Mouse (Mus musculus): ENCODE measurements around the gene Sec24b. TPM values are rescaled to one million over a fixed set of nuclear protein-coding genes. Genes with fewer than 3 reads are reported as not detected.

Sec24b gene
- polyA plus RNA-seq, 1 experiment from 2014 or later: 36.3 TPM

GRCm38 (mm10) chr3:129979510-129979909 lies 81.8 kb downstream of the Sec24b start:
- Histone ChIP-seq H3K4me1 (ENCODE audit: control insufficient read depth, insufficient read depth, low read length) (no peaks in the 10 kb centered on the region), H3K36me3 (ENCODE audit: control insufficient read depth, insufficient read depth, low read length) (peaks cover 28% of the 10 kb centered on the region), H3K4me2 (ENCODE audit: low read length) (no peak overlapping the region), H3K9ac (replicated peaks; ENCODE audit: low read length) (no peak overlapping the region), H3K27me3 (ENCODE audit: control insufficient read depth, insufficient read depth, low read length) (no peaks in the 10 kb centered on the region), H3K9me3 (ENCODE audit: control insufficient read depth, low read length) (no peaks in the 10 kb centered on the region), H3K27ac (replicated peaks; ENCODE audit: low read depth, low read length) (no peak overlapping the region), H3K4me3 (replicated peaks; ENCODE audit: low read depth, low read length) (no peak overlapping the region)
- no peak for ATAC-seq (ENCODE audit: low FRiP score, low TSS enrichment)
- no peak for DNase-seq
- WGBS: 72% methylated on average over 6 of the region's 6 CpGs

DNA sequence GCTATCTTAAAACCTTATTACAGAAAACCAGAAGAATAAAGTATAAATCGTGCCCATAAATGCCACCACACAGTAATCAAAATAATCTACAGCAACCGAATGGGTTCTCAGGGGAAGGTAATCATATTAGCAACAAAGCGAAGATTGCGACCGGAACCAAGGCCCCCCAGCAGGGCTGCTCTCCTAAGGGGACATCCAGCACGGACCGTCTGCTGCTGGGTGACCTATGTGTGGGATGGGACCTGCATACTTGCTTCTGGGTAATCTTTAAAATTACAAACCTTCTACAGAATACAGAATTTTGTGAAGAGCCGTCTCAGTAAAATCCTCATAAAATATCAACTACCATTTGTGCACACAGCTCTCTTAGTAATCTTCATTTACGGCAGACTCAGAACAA lies 82.6 kb downstream of the Sec24b start:
- Histone ChIP-seq H3K4me1 (ENCODE audit: control insufficient read depth, insufficient read depth, low read length) (no peaks in the 10 kb centered on the region), H3K9me3 (ENCODE audit: control insufficient read depth, low read length) (no peaks in the 10 kb centered on the region), H3K9ac (replicated peaks; ENCODE audit: low read length) (no peak overlapping the region), H3K4me2 (ENCODE audit: low read length) (no peak overlapping the region), H3K4me3 (replicated peaks; ENCODE audit: low read depth, low read length) (no peak overlapping the region), H3K36me3 (ENCODE audit: control insufficient read depth, insufficient read depth, low read length) (peaks cover 22% of the 10 kb centered on the region), H3K27ac (replicated peaks; ENCODE audit: low read depth, low read length) (no peak overlapping the region), H3K27me3 (ENCODE audit: control insufficient read depth, insufficient read depth, low read length) (no peaks in the 10 kb centered on the region)
- no peak for ATAC-seq (ENCODE audit: low FRiP score, low TSS enrichment)
- no peak for DNase-seq
- WGBS: 83% methylated on average over 9 of the region's 9 CpGs

- H3K27ac ChIP-seq (replicated peaks; ENCODE audit: low read depth, low read length): no peak overlapping the region
- ATAC-seq (ENCODE audit: low FRiP score, low TSS enrichment): no peak
- no peaks in the 10 kb centered on the region for H3K36me3 ChIP-seq (ENCODE audit: control insufficient read depth, insufficient read depth, low read length)
- DNase-seq: no peak
- 84% methylated on average over 5 of the region's 5 CpGs for WGBS
- no peak overlapping the region for H3K9ac ChIP-seq (replicated peaks; ENCODE audit: low read length)
- H3K9me3 ChIP-seq (ENCODE audit: control insufficient read depth, low read length): no peaks in the 10 kb centered on the region
- no peak overlapping the region for H3K4me3 ChIP-seq (replicated peaks; ENCODE audit: low read depth, low read length)
- no peaks in the 10 kb centered on the region for H3K27me3 ChIP-seq (ENCODE audit: control insufficient read depth, insufficient read depth, low read length)
- no peak overlapping the region for H3K4me2 ChIP-seq (ENCODE audit: low read length)
- H3K4me1 ChIP-seq (ENCODE audit: control insufficient read depth, insufficient read depth, low read length): peaks cover under 1% of the 10 kb centered on the region; the same call in 1 of the 2 replicates
These were observed 85.0 kb downstream of the Sec24b start for GRCm38 (mm10) chr3:129976317-129976716.

DNA sequence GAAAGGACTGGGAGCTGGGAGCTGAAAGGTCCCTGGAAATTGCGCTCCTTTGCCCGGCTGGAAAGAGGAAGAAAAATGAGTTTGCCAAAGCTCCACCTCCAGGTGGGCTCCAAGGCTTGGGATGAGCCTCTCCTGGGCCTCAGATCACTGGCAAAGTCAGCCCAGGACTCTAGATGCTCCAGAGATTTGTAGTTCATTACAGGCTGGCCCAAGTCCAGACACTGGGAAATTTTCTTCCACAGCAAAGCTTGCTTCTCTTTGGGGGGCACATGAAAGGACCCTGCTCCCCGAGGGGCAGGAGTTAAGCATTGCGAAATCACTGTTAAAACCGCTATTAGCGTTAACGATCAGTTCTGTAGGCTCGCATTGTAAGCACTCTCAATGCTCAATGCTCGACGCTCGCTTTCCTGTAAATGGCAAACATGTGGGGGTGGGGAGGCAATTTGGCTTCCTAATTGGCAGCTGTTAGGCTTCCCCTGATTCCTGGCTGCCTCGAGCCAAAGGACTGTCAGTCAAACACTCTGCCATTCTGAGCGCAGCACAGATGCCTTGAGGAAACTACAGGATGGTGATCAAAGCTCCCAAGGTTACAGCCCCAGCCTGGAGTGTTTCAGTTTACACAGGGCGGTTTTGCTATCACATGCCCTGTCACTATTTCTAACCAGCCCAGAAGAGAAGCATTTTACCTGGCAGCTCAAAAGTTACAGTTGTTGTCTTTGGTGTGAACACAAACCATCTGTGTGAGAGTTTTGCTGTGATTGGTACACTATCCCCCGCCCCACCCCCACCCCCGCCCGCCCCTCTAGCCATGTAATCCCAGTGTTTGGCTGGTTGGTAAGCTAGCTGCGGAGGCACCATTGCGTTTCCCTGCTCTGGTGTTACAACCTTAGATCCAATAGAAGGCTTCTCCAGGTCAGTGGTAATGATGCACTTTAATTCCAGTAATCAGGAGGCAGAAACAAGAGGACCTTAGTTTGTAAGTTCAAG lies 90.5 kb downstream of the Sec24b start:
- peak overlapping the region; percentile 49 for H3K4me3 ChIP-seq (replicated peaks; ENCODE audit: low read depth, low read length)
- DNase-seq (peak; percentile 86), ATAC-seq (ENCODE audit: low FRiP score, low TSS enrichment) (peak; percentile 84)
- H3K9me3 ChIP-seq (ENCODE audit: control insufficient read depth, low read length): no peaks in the 10 kb centered on the region
- H3K36me3 ChIP-seq (ENCODE audit: control insufficient read depth, insufficient read depth, low read length): no peaks in the 10 kb centered on the region
- 20% methylated on average over 19 of the region's 19 CpGs for WGBS
- H3K4me2 ChIP-seq (ENCODE audit: low read length): peak overlapping the region; percentile 99
- H3K4me1 ChIP-seq (ENCODE audit: control insufficient read depth, insufficient read depth, low read length): peaks cover 17% of the 10 kb centered on the region
- peaks cover 14% of the 10 kb centered on the region; the same call in 1 of the 2 replicates for H3K27me3 ChIP-seq (ENCODE audit: control insufficient read depth, insufficient read depth, low read length)
- peak overlapping the region; percentile 54; the same call in 1 of the 2 replicates for H3K9ac ChIP-seq (replicated peaks; ENCODE audit: low read length)
- H3K27ac ChIP-seq (replicated peaks; ENCODE audit: low read depth, low read length): no peak overlapping the region

DNA sequence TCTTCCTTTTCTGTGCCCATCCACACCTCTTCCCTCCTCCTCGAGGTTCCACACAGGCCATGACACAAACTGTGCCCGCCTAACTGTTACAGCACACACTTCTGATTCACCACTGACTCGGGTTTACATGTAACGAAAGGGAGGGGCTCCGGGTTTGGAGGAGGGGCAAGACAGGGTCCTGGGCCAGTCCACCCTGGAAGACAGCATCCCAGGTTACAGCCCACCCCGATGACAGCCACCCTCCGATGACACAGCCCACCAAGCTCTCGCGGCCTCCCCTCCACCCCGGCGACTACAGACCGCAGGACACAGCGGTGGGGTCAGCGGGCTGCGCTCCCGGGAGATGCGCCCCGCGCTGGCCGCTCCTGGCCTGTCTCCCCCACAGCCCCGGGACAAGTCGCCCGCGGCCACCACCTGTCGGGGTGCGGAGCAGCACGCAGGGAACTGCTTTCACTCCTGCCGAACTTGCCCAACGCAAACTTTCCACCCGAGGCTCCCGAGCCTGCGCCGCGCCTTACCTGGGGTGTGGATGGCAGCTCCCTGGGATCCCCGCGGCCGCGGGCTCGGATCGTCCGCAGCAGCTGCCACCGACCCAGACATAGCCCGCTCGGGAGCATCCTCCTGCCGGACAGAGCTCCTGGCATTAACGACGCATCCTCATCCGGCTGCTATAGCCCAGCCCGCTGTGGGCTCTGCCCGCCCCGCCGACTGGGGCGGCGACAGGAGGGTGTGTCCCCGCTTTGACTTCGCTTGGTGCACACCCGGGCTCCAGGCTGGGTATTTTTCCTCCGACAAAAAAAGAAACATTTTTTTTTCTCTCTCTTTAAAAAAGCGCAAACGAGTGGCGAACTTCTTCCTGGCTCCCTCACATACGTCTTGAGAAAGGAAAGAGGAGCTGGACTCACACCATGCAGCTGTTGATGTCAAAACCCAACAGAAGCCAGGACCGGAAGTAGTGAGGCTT lies 91.6 kb downstream of the Sec24b start, which contains the start of gene Mcub:
Mcub (minus strand) TSS at position 775 of the 964 bp plus-strand sequence.
- peak; percentile 58 for DNase-seq
- Histone ChIP-seq H3K27me3 (ENCODE audit: control insufficient read depth, insufficient read depth, low read length) (peaks cover 14% of the 10 kb centered on the region; the same call in 1 of the 2 replicates), H3K9ac (replicated peaks; ENCODE audit: low read length) (peak within 1 kb of the TSS; percentile 54), H3K4me2 (ENCODE audit: low read length) (peak within 1 kb of the TSS; percentile 99), H3K27ac (replicated peaks; ENCODE audit: low read depth, low read length) (no peak within 1 kb of the TSS), H3K4me3 (replicated peaks; ENCODE audit: low read depth, low read length) (peak within 1 kb of the TSS; percentile 49), H3K9me3 (ENCODE audit: control insufficient read depth, low read length) (no peaks in the 10 kb centered on the region), H3K36me3 (ENCODE audit: control insufficient read depth, insufficient read depth, low read length) (no peaks in the 10 kb centered on the region), H3K4me1 (ENCODE audit: control insufficient read depth, insufficient read depth, low read length) (peaks cover 17% of the 10 kb centered on the region)
- peak; percentile 51 for ATAC-seq (ENCODE audit: low FRiP score, low TSS enrichment)
- WGBS: under 1% methylated on average over 63 of the region's 63 CpGs

GRCm38 (mm10) chr3:129969031-129969430 lies 92.3 kb downstream of the Sec24b start:
- Histone ChIP-seq H3K4me1 (ENCODE audit: control insufficient read depth, insufficient read depth, low read length) (peaks cover 17% of the 10 kb centered on the region), H3K4me3 (replicated peaks; ENCODE audit: low read depth, low read length) (peak overlapping the region; percentile 49; the same call in 1 of the 2 replicates), H3K9ac (replicated peaks; ENCODE audit: low read length) (peak overlapping the region; percentile 54), H3K36me3 (ENCODE audit: control insufficient read depth, insufficient read depth, low read length) (no peaks in the 10 kb centered on the region), H3K27me3 (ENCODE audit: control insufficient read depth, insufficient read depth, low read length) (peaks cover 14% of the 10 kb centered on the region; the same call in 1 of the 2 replicates), H3K4me2 (ENCODE audit: low read length) (peak overlapping the region; percentile 99), H3K9me3 (ENCODE audit: control insufficient read depth, low read length) (no peaks in the 10 kb centered on the region), H3K27ac (replicated peaks; ENCODE audit: low read depth, low read length) (no peak overlapping the region)
- 37% methylated on average over 10 of the region's 10 CpGs for WGBS
- DNase-seq: no peak
- no peak for ATAC-seq (ENCODE audit: low FRiP score, low TSS enrichment)

- Histone ChIP-seq H3K4me1 (ENCODE audit: control insufficient read depth, insufficient read depth, low read length) (peaks cover 17% of the 10 kb centered on the region), H3K27me3 (ENCODE audit: control insufficient read depth, insufficient read depth, low read length) (peaks cover 14% of the 10 kb centered on the region; the same call in 1 of the 2 replicates), H3K36me3 (ENCODE audit: control insufficient read depth, insufficient read depth, low read length) (no peaks in the 10 kb centered on the region), H3K4me3 (replicated peaks; ENCODE audit: low read depth, low read length) (no peak overlapping the region), H3K9ac (replicated peaks; ENCODE audit: low read length) (no peak overlapping the region), H3K9me3 (ENCODE audit: control insufficient read depth, low read length) (no peaks in the 10 kb centered on the region), H3K4me2 (ENCODE audit: low read length) (no peak overlapping the region), H3K27ac (replicated peaks; ENCODE audit: low read depth, low read length) (no peak overlapping the region)
- DNase-seq (no peak), ATAC-seq (ENCODE audit: low FRiP score, low TSS enrichment) (no peak)
- 72% methylated on average over 9 of the region's 9 CpGs for WGBS
These were observed 93.5 kb downstream of the Sec24b start for GRCm38 (mm10) chr3:129967874-129968273.

- Histone ChIP-seq H3K27ac (replicated peaks; ENCODE audit: low read depth, low read length) (no peak overlapping the region), H3K27me3 (ENCODE audit: control insufficient read depth, insufficient read depth, low read length) (peaks cover 12% of the 10 kb centered on the region; the same call in 1 of the 2 replicates), H3K4me1 (ENCODE audit: control insufficient read depth, insufficient read depth, low read length) (0 out of 2 replicates have a peak, but pooled peaks cover 3% of the 10 kb centered on the region), H3K4me2 (ENCODE audit: low read length) (no peak overlapping the region), H3K9ac (replicated peaks; ENCODE audit: low read length) (no peak overlapping the region), H3K4me3 (replicated peaks; ENCODE audit: low read depth, low read length) (no peak overlapping the region), H3K9me3 (ENCODE audit: control insufficient read depth, low read length) (no peaks in the 10 kb centered on the region), H3K36me3 (ENCODE audit: control insufficient read depth, insufficient read depth, low read length) (no peaks in the 10 kb centered on the region)
- 96% methylated on average over 8 of the region's 8 CpGs for WGBS
- DNase-seq (no peak), ATAC-seq (ENCODE audit: low FRiP score, low TSS enrichment) (no peak)
These were observed 96.7 kb downstream of the Sec24b start for GRCm38 (mm10) chr3:129964681-129965080.
